Mouse (Mus musculus) testis, adult 2 months (tissue): ENCODE data around the gene Hoxa3.

Source experiments
- CTCF ChIP-seq: fragments of 200-500 bp; IDR thresholded peaks from 2 replicates; pipeline ENCODE4 v1.5.1; 2012; ENCODE audit warnings: low read depth, mild to moderate bottlenecking, inconsistent platforms, low read length, moderate library complexity; ENCODE audit not compliant: control insufficient read depth, insufficient read depth, insufficient replicate concordance
- POLR2A ChIP-seq: fragments of 200-500 bp; IDR thresholded peaks from 2 replicates; pipeline ENCODE4 v1.6.1; 2012; ENCODE audit warnings: low read depth, mild to moderate bottlenecking, inconsistent platforms, low read length, moderate library complexity; ENCODE audit not compliant: control insufficient read depth

DNA sequence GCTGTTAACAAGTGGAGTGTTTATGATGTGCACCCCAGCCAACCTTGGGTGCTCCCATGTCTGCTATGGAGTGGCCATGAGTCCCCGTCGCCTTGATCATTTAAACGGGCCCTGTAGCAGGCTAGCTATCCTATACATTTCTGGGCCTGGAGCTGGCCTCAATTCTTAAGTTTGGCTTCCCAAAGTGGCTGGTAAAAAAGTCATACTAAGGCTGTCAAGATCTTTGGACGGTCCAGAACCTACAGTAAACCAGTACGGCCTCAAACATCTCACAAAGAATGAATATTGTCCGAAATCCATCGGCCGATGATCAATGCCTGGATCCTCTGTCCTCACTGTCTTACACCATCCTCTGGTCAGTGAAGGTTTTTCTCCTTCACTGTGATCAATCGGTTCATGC, 22.1 kb upstream of the Hoxa3 start:
- TF ChIP-seq POLR2A (no peak), CTCF (no peak)
